Mouse (Mus musculus): ENCODE data around the gene Itga2b. TPM values are rescaled to one million over a fixed set of nuclear protein-coding genes. Genes with fewer than 3 reads are reported as not detected.
A peak's percentile ranks its signal among the peaks of the same experiment; 100 is the strongest.

Itga2b gene
- polyA plus RNA-seq (2014; fragmentation: Nextera tagmentation; extraction: Ambion mirVana) = 3.4 and 4.4 TPM in 2 replicates

- Histone ChIP-seq H3K4me3 (ENCODE audit: low read depth, low read length) (no peak within 1 kb of the TSS), H3K4me2 (ENCODE audit: low read depth, severe bottlenecking) (no peak within 1 kb of the TSS), H3K27ac (replicated peaks; ENCODE audit: low read depth, low read length) (no peak within 1 kb of the TSS), H3K27me3 (ENCODE audit: control insufficient read depth, insufficient read depth, low read length) (peaks cover 2% of the 10 kb centered on the region; the same call in 1 of the 2 replicates), H3K36me3 (ENCODE audit: control insufficient read depth, insufficient read depth, low read length) (no peaks in the 10 kb centered on the region), H3K4me1 (ENCODE audit: control insufficient read depth, insufficient read depth, low read length) (peaks cover 6% of the 10 kb centered on the region; the same call in 1 of the 2 replicates), H3K9me3 (ENCODE audit: control insufficient read depth, low read length) (no peaks in the 10 kb centered on the region), H3K9ac (ENCODE audit: low read length) (no peak within 1 kb of the TSS)
- DNase-seq (ENCODE audit: low spot score) = no peak
- WGBS = 70% methylated on average over 11 of the region's 11 CpGs
- no peak for ATAC-seq (ENCODE audit: insufficient number of reproducible peaks, low FRiP score, low TSS enrichment, low read depth)
Observed at GRCm38 (mm10) chr11:102469648-102470357, at the start of gene Itga2b. Gene Itga2b (minus strand): TSS chr11:102470122.

GRCm38 (mm10) chr11:102514793-102515424 lies 45.0 kb upstream of the Itga2b start:
- 100% methylated on average over 1 of the region's 1 CpGs for WGBS
- ATAC-seq (ENCODE audit: insufficient number of reproducible peaks, low FRiP score, low TSS enrichment, low read depth) = no peak
- H3K27ac ChIP-seq (replicated peaks; ENCODE audit: low read depth, low read length) = no peak overlapping the region
- DNase-seq (ENCODE audit: low spot score) = no peak
- no peaks in the 10 kb centered on the region for H3K4me1 ChIP-seq (ENCODE audit: control insufficient read depth, insufficient read depth, low read length)
- H3K27me3 ChIP-seq (ENCODE audit: control insufficient read depth, insufficient read depth, low read length) = no peaks in the 10 kb centered on the region
- H3K4me3 ChIP-seq (ENCODE audit: low read depth, low read length) = no peak overlapping the region
- H3K9me3 ChIP-seq (ENCODE audit: control insufficient read depth, low read length) = no peaks in the 10 kb centered on the region
- H3K9ac ChIP-seq (ENCODE audit: low read length) = no peak overlapping the region
- H3K36me3 ChIP-seq (ENCODE audit: control insufficient read depth, insufficient read depth, low read length) = no peaks in the 10 kb centered on the region; the same call in 1 of the 2 replicates
- no peak overlapping the region for H3K4me2 ChIP-seq (ENCODE audit: low read depth, severe bottlenecking)

- Histone ChIP-seq H3K9ac (ENCODE audit: low read length) (no peak overlapping the region), H3K4me2 (ENCODE audit: low read depth, severe bottlenecking) (no peak overlapping the region), H3K4me3 (ENCODE audit: low read depth, low read length) (no peak overlapping the region), H3K27ac (replicated peaks; ENCODE audit: low read depth, low read length) (no peak overlapping the region), H3K4me1 (ENCODE audit: control insufficient read depth, insufficient read depth, low read length) (no peaks in the 10 kb centered on the region), H3K36me3 (ENCODE audit: control insufficient read depth, insufficient read depth, low read length) (peaks cover under 1% of the 10 kb centered on the region; the same call in 1 of the 2 replicates), H3K9me3 (ENCODE audit: control insufficient read depth, low read length) (no peaks in the 10 kb centered on the region), H3K27me3 (ENCODE audit: control insufficient read depth, insufficient read depth, low read length) (no peaks in the 10 kb centered on the region)
- no peak for ATAC-seq (ENCODE audit: insufficient number of reproducible peaks, low FRiP score, low TSS enrichment, low read depth)
- DNase-seq (ENCODE audit: low spot score) = peak; percentile 21
- 75% methylated on average over 6 of the region's 6 CpGs for WGBS
Observed at GRCm38 (mm10) chr11:102510226-102510625, 40.3 kb upstream of the Itga2b start.

- Histone ChIP-seq H3K27me3 (ENCODE audit: control insufficient read depth, insufficient read depth, low read length) (no peaks in the 10 kb centered on the region), H3K9me3 (ENCODE audit: control insufficient read depth, low read length) (no peaks in the 10 kb centered on the region), H3K4me1 (ENCODE audit: control insufficient read depth, insufficient read depth, low read length) (no peaks in the 10 kb centered on the region), H3K4me2 (ENCODE audit: low read depth, severe bottlenecking) (no peak overlapping the region), H3K27ac (replicated peaks; ENCODE audit: low read depth, low read length) (no peak overlapping the region), H3K9ac (ENCODE audit: low read length) (no peak overlapping the region), H3K4me3 (ENCODE audit: low read depth, low read length) (no peak overlapping the region), H3K36me3 (ENCODE audit: control insufficient read depth, insufficient read depth, low read length) (peaks cover 5% of the 10 kb centered on the region; the same call in 1 of the 2 replicates)
- no peak for DNase-seq (ENCODE audit: low spot score)
- no peak for ATAC-seq (ENCODE audit: insufficient number of reproducible peaks, low FRiP score, low TSS enrichment, low read depth)
- 82% methylated on average over 2 of the region's 2 CpGs for WGBS
Observed at GRCm38 (mm10) chr11:102496732-102497131, 26.8 kb upstream of the Itga2b start.

- H3K9ac ChIP-seq (ENCODE audit: low read length) = no peak overlapping the region
- no peak overlapping the region for H3K4me2 ChIP-seq (ENCODE audit: low read depth, severe bottlenecking)
- H3K4me3 ChIP-seq (ENCODE audit: low read depth, low read length) = no peak overlapping the region
- no peak overlapping the region for H3K27ac ChIP-seq (replicated peaks; ENCODE audit: low read depth, low read length)
- 95% methylated on average over 2 of the region's 2 CpGs for WGBS
- no peaks in the 10 kb centered on the region for H3K4me1 ChIP-seq (ENCODE audit: control insufficient read depth, insufficient read depth, low read length)
- ATAC-seq (ENCODE audit: insufficient number of reproducible peaks, low FRiP score, low TSS enrichment, low read depth) = no peak
- H3K27me3 ChIP-seq (ENCODE audit: control insufficient read depth, insufficient read depth, low read length) = no peaks in the 10 kb centered on the region
- peaks cover 5% of the 10 kb centered on the region; the same call in 1 of the 2 replicates for H3K36me3 ChIP-seq (ENCODE audit: control insufficient read depth, insufficient read depth, low read length)
- no peaks in the 10 kb centered on the region for H3K9me3 ChIP-seq (ENCODE audit: control insufficient read depth, low read length)
- DNase-seq (ENCODE audit: low spot score) = no peak
Observed at GRCm38 (mm10) chr11:102496206-102496605, 26.3 kb upstream of the Itga2b start.

- ATAC-seq (ENCODE audit: insufficient number of reproducible peaks, low FRiP score, low TSS enrichment, low read depth) = no peak
- Histone ChIP-seq H3K4me2 (ENCODE audit: low read depth, severe bottlenecking) (no peak overlapping the region), H3K4me1 (ENCODE audit: control insufficient read depth, insufficient read depth, low read length) (no peaks in the 10 kb centered on the region), H3K27me3 (ENCODE audit: control insufficient read depth, insufficient read depth, low read length) (no peaks in the 10 kb centered on the region), H3K27ac (replicated peaks; ENCODE audit: low read depth, low read length) (no peak overlapping the region), H3K4me3 (ENCODE audit: low read depth, low read length) (no peak overlapping the region), H3K9me3 (ENCODE audit: control insufficient read depth, low read length) (no peaks in the 10 kb centered on the region), H3K9ac (ENCODE audit: low read length) (no peak overlapping the region), H3K36me3 (ENCODE audit: control insufficient read depth, insufficient read depth, low read length) (peaks cover 5% of the 10 kb centered on the region; the same call in 1 of the 2 replicates)
- WGBS = 98% methylated on average over 5 of the region's 5 CpGs
- no peak for DNase-seq (ENCODE audit: low spot score)
Observed at GRCm38 (mm10) chr11:102495742-102496141, 25.8 kb upstream of the Itga2b start.

GRCm38 (mm10) chr11:102495114-102495513 lies 25.2 kb upstream of the Itga2b start:
- peaks cover 5% of the 10 kb centered on the region; the same call in 1 of the 2 replicates for H3K36me3 ChIP-seq (ENCODE audit: control insufficient read depth, insufficient read depth, low read length)
- ATAC-seq (ENCODE audit: insufficient number of reproducible peaks, low FRiP score, low TSS enrichment, low read depth) (no peak), DNase-seq (ENCODE audit: low spot score) (no peak)
- no peak overlapping the region for H3K4me3 ChIP-seq (ENCODE audit: low read depth, low read length)
- H3K9me3 ChIP-seq (ENCODE audit: control insufficient read depth, low read length) = no peaks in the 10 kb centered on the region
- H3K27ac ChIP-seq (replicated peaks; ENCODE audit: low read depth, low read length) = no peak overlapping the region
- 98% methylated on average over 6 of the region's 6 CpGs for WGBS
- H3K4me2 ChIP-seq (ENCODE audit: low read depth, severe bottlenecking) = no peak overlapping the region
- no peaks in the 10 kb centered on the region for H3K27me3 ChIP-seq (ENCODE audit: control insufficient read depth, insufficient read depth, low read length)
- H3K9ac ChIP-seq (ENCODE audit: low read length) = no peak overlapping the region
- H3K4me1 ChIP-seq (ENCODE audit: control insufficient read depth, insufficient read depth, low read length) = no peaks in the 10 kb centered on the region

GRCm38 (mm10) chr11:102494063-102494650 lies 24.2 kb upstream of the Itga2b start:
- ATAC-seq (ENCODE audit: insufficient number of reproducible peaks, low FRiP score, low TSS enrichment, low read depth) = no peak
- DNase-seq (ENCODE audit: low spot score) = no peak
- Histone ChIP-seq H3K9me3 (ENCODE audit: control insufficient read depth, low read length) (no peaks in the 10 kb centered on the region), H3K27ac (replicated peaks; ENCODE audit: low read depth, low read length) (no peak overlapping the region), H3K36me3 (ENCODE audit: control insufficient read depth, insufficient read depth, low read length) (peaks cover 5% of the 10 kb centered on the region; the same call in 1 of the 2 replicates), H3K27me3 (ENCODE audit: control insufficient read depth, insufficient read depth, low read length) (no peaks in the 10 kb centered on the region), H3K4me1 (ENCODE audit: control insufficient read depth, insufficient read depth, low read length) (no peaks in the 10 kb centered on the region), H3K4me3 (ENCODE audit: low read depth, low read length) (no peak overlapping the region), H3K9ac (ENCODE audit: low read length) (no peak overlapping the region), H3K4me2 (ENCODE audit: low read depth, severe bottlenecking) (no peak overlapping the region)
- 83% methylated on average over 7 of the region's 7 CpGs for WGBS

All from limb, embryonic 11.5 days (tissue).